Mouse (Mus musculus): ENCODE results near the gene Bnipl.

Gene Bnipl

GRCm38 (mm10) chr3:95237541-95238099, 13.4 kb downstream of the Bnipl start:
- DNase-seq (ENCODE audit: low read depth, low spot score): no peak

GRCm38 (mm10) chr3:95235386-95236301, 15.3 kb downstream of the Bnipl start:
- no peak for DNase-seq (ENCODE audit: low read depth, low spot score)

GRCm38 (mm10) chr3:95233303-95233980, 17.6 kb downstream of the Bnipl start:
- DNase-seq (ENCODE audit: low read depth, low spot score): no peak

- no peak for DNase-seq (ENCODE audit: low read depth, low spot score)
Observed at GRCm38 (mm10) chr3:95232771-95233170, 18.2 kb downstream of the Bnipl start.

- no peak for DNase-seq (ENCODE audit: low read depth, low spot score)
Observed at GRCm38 (mm10) chr3:95231298-95232221, 19.4 kb downstream of the Bnipl start, which contains the start of gene Mllt11. Gene Mllt11, minus strand, starts transcription at chr3:95232171.

GRCm38 (mm10) chr3:95230495-95231297, 20.3 kb downstream of the Bnipl start:
- DNase-seq (ENCODE audit: low read depth, low spot score): no peak

GRCm38 (mm10) chr3:95229781-95230494, 21.1 kb downstream of the Bnipl start:
- no peak for DNase-seq (ENCODE audit: low read depth, low spot score)

GRCm38 (mm10) chr3:95228894-95229780, 21.9 kb downstream of the Bnipl start:
- no peak for DNase-seq (ENCODE audit: low read depth, low spot score)

- DNase-seq (ENCODE audit: low read depth, low spot score): peak; percentile 81
Observed at GRCm38 (mm10) chr3:95228148-95228893, 22.7 kb downstream of the Bnipl start, which contains the start of gene Cdc42se1. Gene Cdc42se1, plus strand, starts transcription at chr3:95228732.

GRCm38 (mm10) chr3:95227214-95227613, 23.8 kb downstream of the Bnipl start:
- DNase-seq (ENCODE audit: low read depth, low spot score): no peak

- DNase-seq (ENCODE audit: low read depth, low spot score): no peak
Observed at GRCm38 (mm10) chr3:95224295-95224694, 26.7 kb downstream of the Bnipl start.

GRCm38 (mm10) chr3:95223041-95223440, 28.0 kb downstream of the Bnipl start:
- DNase-seq (ENCODE audit: low read depth, low spot score): no peak

GRCm38 (mm10) chr3:95218466-95219137, 32.4 kb downstream of the Bnipl start:
- no peak for DNase-seq (ENCODE audit: low read depth, low spot score)

GRCm38 (mm10) chr3:95217255-95218134, 33.5 kb downstream of the Bnipl start, which contains the start of gene Gabpb2:
Gene Gabpb2, minus strand, starts transcription at chr3:95217916.
- peak; percentile 91 for DNase-seq (ENCODE audit: low read depth, low spot score)

GRCm38 (mm10) chr3:95216655-95217254, 34.2 kb downstream of the Bnipl start:
- no peak for DNase-seq (ENCODE audit: low read depth, low spot score)

GRCm38 (mm10) chr3:95213609-95213975, 37.4 kb downstream of the Bnipl start:
- no peak for DNase-seq (ENCODE audit: low read depth, low spot score)

Measured in skeletal muscle tissue, adult 2 months (tissue).